Mouse (Mus musculus) stomach, postnatal 0 days (tissue): ENCODE measurements around the gene Thap2.

Experiments
- CTCF ChIP-seq: IDR thresholded peaks from 2 replicates; pipeline ENCODE4 v1.5.1; 2016; ENCODE audit warnings: antibody characterized with exemption, low read depth, mild to moderate bottlenecking, moderate library complexity
- EP300 ChIP-seq: optimal IDR thresholded peaks from 2 replicates; pipeline ENCODE3; 2016; ENCODE audit warnings: antibody characterized with exemption

DNA sequence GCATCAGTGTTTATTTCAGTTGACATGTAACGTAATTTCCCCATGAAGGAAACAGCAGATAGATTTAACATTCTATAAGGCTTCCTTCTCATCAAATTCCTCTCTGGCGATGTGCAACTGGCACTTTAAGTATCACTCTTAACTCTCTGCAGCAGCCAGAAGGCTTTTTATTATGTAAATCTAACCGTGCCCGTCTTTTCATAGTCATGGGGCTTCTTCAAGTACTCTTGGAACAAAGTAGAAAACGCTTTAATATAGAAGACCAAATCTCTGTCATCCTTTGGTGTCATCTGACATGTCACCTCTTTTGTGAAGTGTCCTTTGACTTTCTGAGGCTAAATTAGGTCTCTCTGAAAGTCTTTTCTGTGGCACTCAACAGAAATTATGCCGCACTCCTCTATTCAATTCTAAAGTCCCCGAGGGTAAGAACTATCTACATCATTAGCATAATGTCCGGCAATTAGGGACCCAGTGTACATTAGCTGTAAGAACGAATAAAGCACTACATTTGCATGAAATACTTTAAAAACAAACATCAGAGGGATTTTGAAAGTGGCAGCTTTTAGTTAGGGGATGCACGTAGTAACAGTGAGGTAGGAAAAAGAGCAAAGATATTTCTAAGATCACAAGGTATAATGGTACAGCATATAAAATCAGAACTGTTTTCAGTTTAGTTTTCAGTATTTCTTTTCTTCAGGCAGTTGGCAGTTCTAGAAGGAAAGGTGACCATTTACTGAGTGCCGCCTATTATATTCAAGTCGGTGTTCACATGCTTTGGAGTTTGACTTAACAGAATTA lies 1.2 kb downstream of the Thap2 start:
- TF ChIP-seq EP300, result no peak
- no peak for TF ChIP-seq CTCF
